Mouse (Mus musculus) CH12.LX (cell line): Measurements from ENCODE around the gene Asb16.

ENCODE experiments used
- CHD2 ChIP-seq: IDR thresholded peaks from 2 replicates; pipeline ENCODE4 v1.6.1; 2011; ENCODE audit warnings: low read length, improper control_type of control experiment
- CTCF ChIP-seq, 2 experiments: IDR thresholded peaks in 1 of 2; conservative IDR thresholded peaks in 1 of 2; 2 replicates each; pipeline ENCODE4 v1.5.1; 2011 to 2012; ENCODE audit warnings: low read depth in 2 of 2, low read length in 2 of 2, improper control_type of control experiment in 1 of 2, inconsistent platforms in 1 of 2, mild to moderate bottlenecking in 1 of 2, moderate library complexity in 1 of 2
- ELF1 ChIP-seq: IDR thresholded peaks from 2 replicates; pipeline ENCODE4 v1.6.1; 2014; ENCODE audit warnings: low read depth, mild to moderate bottlenecking, inconsistent platforms, low read length, improper control_type of control experiment
- EP300 ChIP-seq: IDR thresholded peaks from 2 replicates; pipeline ENCODE4 v1.6.1; 2011; ENCODE audit warnings: low read length, improper control_type of control experiment
- GABPA ChIP-seq: IDR thresholded peaks from 2 replicates; pipeline ENCODE4 v1.6.1; 2012; ENCODE audit warnings: low read depth, low read length, improper control_type of control experiment, inconsistent platforms; ENCODE audit not compliant: insufficient replicate concordance
- HCFC1 ChIP-seq: IDR thresholded peaks from 2 replicates; pipeline ENCODE4 v1.6.1; 2012; ENCODE audit warnings: low read depth, mild to moderate bottlenecking, inconsistent platforms, low read length, improper control_type of control experiment
- JUND ChIP-seq: conservative IDR thresholded peaks from 2 replicates; pipeline ENCODE4 v1.6.1; 2011; ENCODE audit warnings: low read depth, low read length, improper control_type of control experiment
- MAFK ChIP-seq: IDR thresholded peaks from 2 replicates; pipeline ENCODE4 v1.6.1; 2011; ENCODE audit warnings: low read length, improper control_type of control experiment; ENCODE audit not compliant: insufficient replicate concordance
- MAX ChIP-seq: IDR thresholded peaks from 2 replicates; pipeline ENCODE4 v1.6.1; 2011; ENCODE audit warnings: low read length, improper control_type of control experiment
- MAZ ChIP-seq: IDR thresholded peaks from 2 replicates; pipeline ENCODE4 v1.6.1; 2012; ENCODE audit warnings: low read depth, mild to moderate bottlenecking, inconsistent platforms, low read length, improper control_type of control experiment, moderate library complexity
- MYC ChIP-seq: IDR thresholded peaks from 2 replicates; pipeline ENCODE4 v1.6.1; 2011; ENCODE audit warnings: low read depth, mild to moderate bottlenecking, improper control_type of control experiment, low read length
- POLR2A ChIP-seq: IDR thresholded peaks from 2 replicates; pipeline ENCODE4 v1.6.1; 2011; ENCODE audit warnings: low read depth, mild to moderate bottlenecking, improper control_type of control experiment, low read length
- POLR2AphosphoS2 ChIP-seq: IDR thresholded peaks from 2 replicates; pipeline ENCODE4 v1.6.1; 2011; ENCODE audit warnings: low read depth, low read length, improper control_type of control experiment
- ZC3H11A ChIP-seq: IDR thresholded peaks from 2 replicates; pipeline ENCODE4 v1.6.1; 2012; ENCODE audit warnings: low read depth, mild to moderate bottlenecking, inconsistent platforms, low read length, improper control_type of control experiment

DNA sequence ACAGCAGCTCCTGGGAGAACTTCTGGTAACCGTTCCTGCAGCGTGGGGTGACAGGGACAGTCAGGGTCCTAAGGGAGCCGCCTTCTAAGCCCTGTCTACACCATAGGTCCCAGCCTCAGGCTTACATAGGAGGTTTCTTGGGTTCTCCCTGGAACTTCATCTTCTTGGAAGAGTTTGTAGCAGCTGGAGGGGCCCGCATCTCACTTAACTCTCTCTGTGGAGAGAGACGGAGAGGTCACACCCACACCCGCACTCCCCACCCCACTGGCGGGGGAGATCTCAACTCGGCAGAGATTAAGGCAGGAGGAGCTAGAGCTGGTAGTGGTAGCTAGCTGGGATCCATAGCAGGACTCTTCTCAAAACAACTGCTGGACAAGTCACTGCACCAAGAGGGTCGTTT lies 39.6 kb downstream of the Asb16 start:
- TF ChIP-seq POLR2A (no peak), CHD2 (no peak), CTCF (conservative IDR thresholded peaks at IDR 0.05 in 1 of 2, IDR thresholded peaks at IDR 0.05 in 1 of 2; ENCODE audit: low read depth in 2 of 2, low read length in 2 of 2) (no peak), POLR2AphosphoS2 (no peak), EP300 (no peak), GABPA (no peak), HCFC1 (no peak), JUND (no peak), ELF1 (no peak), MAFK (no peak), ZC3H11A (no peak), MYC (no peak), MAZ (no peak), MAX (no peak)
